Mouse (Mus musculus) G1E (cell line): ENCODE results near the gene Cep170b.

ENCODE experiments used
- CTCF ChIP-seq: IDR thresholded peaks from 2 replicates; pipeline ENCODE4 v1.5.1; 2012; ENCODE audit warnings: low read depth, low read length, inconsistent platforms, mixed read lengths
- GATA1 ChIP-seq: IDR thresholded peaks from 2 replicates; pipeline ENCODE4 v1.6.1; 2012; ENCODE audit warnings: borderline replicate concordance, low read length, inconsistent platforms, mixed read lengths
- GATA2 ChIP-seq: IDR thresholded peaks from 2 replicates; pipeline ENCODE4 v1.6.1; 2012; ENCODE audit warnings: low read depth, low read length, inconsistent platforms, borderline replicate concordance
- POLR2AphosphoS5 ChIP-seq: IDR thresholded peaks from 2 replicates; pipeline ENCODE4 v1.6.1; 2012; ENCODE audit warnings: low read depth, low read length, inconsistent platforms; ENCODE audit not compliant: insufficient replicate concordance
- TAL1 ChIP-seq: conservative IDR thresholded peaks from 2 replicates; pipeline ENCODE4 v1.6.1; 2012; ENCODE audit warnings: low read depth, low read length, inconsistent platforms, mixed read lengths

- TF ChIP-seq POLR2AphosphoS5 (no peak), CTCF (no peak), TAL1 (no peak), GATA1 (no peak), GATA2 (0 out of 2 replicates have a peak, but pooled peaks have one; percentile 0)
Measured at GRCm38 (mm10) chr12:112700522-112700921, 19.7 kb upstream of the Cep170b start.
